Mouse (Mus musculus): ENCODE data around the gene Wnk2.

Gene Wnk2

GRCm38 (mm10) chr13:49180691-49181090 lies 32.9 kb upstream of the Wnk2 start:
- in situ Hi-C loops (cut with MboI; ENCODE audit: low pct_unique_long_range_greater_than_20kb in 1 of 2, low sequenced_read_pairs in 2 of 2, unreplicated experiment in 1 of 2) = no loop called here

- in situ Hi-C loops (cut with MboI; ENCODE audit: low pct_unique_long_range_greater_than_20kb in 1 of 2, low sequenced_read_pairs in 2 of 2, unreplicated experiment in 1 of 2) = no loop called here
Measured at GRCm38 (mm10) chr13:49180274-49180673, 32.5 kb upstream of the Wnk2 start.

GRCm38 (mm10) chr13:49178839-49179585 lies 31.2 kb upstream of the Wnk2 start:
- in situ Hi-C loops (cut with MboI; ENCODE audit: low pct_unique_long_range_greater_than_20kb in 1 of 2, low sequenced_read_pairs in 2 of 2, unreplicated experiment in 1 of 2) = no loop called here

- in situ Hi-C loops (cut with MboI; ENCODE audit: low pct_unique_long_range_greater_than_20kb in 1 of 2, low sequenced_read_pairs in 2 of 2, unreplicated experiment in 1 of 2) = no loop called here
Measured at GRCm38 (mm10) chr13:49175509-49175908, 27.7 kb upstream of the Wnk2 start.

- in situ Hi-C loops (cut with MboI; ENCODE audit: low pct_unique_long_range_greater_than_20kb in 1 of 2, low sequenced_read_pairs in 2 of 2, unreplicated experiment in 1 of 2) = no loop called here
Measured at GRCm38 (mm10) chr13:49172971-49173596, 25.3 kb upstream of the Wnk2 start.

GRCm38 (mm10) chr13:49172335-49172734 lies 24.5 kb upstream of the Wnk2 start:
- in situ Hi-C loops (cut with MboI; ENCODE audit: low pct_unique_long_range_greater_than_20kb in 1 of 2, low sequenced_read_pairs in 2 of 2, unreplicated experiment in 1 of 2) = no loop called here

GRCm38 (mm10) chr13:49171729-49172128 lies 23.9 kb upstream of the Wnk2 start:
- in situ Hi-C loops (cut with MboI; ENCODE audit: low pct_unique_long_range_greater_than_20kb in 1 of 2, low sequenced_read_pairs in 2 of 2, unreplicated experiment in 1 of 2) = no loop called here

- in situ Hi-C loops (cut with MboI; ENCODE audit: low pct_unique_long_range_greater_than_20kb in 1 of 2, low sequenced_read_pairs in 2 of 2, unreplicated experiment in 1 of 2) = no loop called here
Measured at GRCm38 (mm10) chr13:49170623-49171022, 22.8 kb upstream of the Wnk2 start.

GRCm38 (mm10) chr13:49169448-49170207 lies 21.8 kb upstream of the Wnk2 start:
- in situ Hi-C loops (cut with MboI; ENCODE audit: low pct_unique_long_range_greater_than_20kb in 1 of 2, low sequenced_read_pairs in 2 of 2, unreplicated experiment in 1 of 2) = no loop called here

GRCm38 (mm10) chr13:49167081-49167480 lies 19.3 kb upstream of the Wnk2 start:
- in situ Hi-C loops (cut with MboI; ENCODE audit: low pct_unique_long_range_greater_than_20kb in 1 of 2, low sequenced_read_pairs in 2 of 2, unreplicated experiment in 1 of 2) = no loop called here

- in situ Hi-C loops (cut with MboI; ENCODE audit: low pct_unique_long_range_greater_than_20kb in 1 of 2, low sequenced_read_pairs in 2 of 2, unreplicated experiment in 1 of 2) = no loop called here
Measured at GRCm38 (mm10) chr13:49163645-49164044, 15.8 kb upstream of the Wnk2 start.

- in situ Hi-C loops (cut with MboI; ENCODE audit: low pct_unique_long_range_greater_than_20kb in 1 of 2, low sequenced_read_pairs in 2 of 2, unreplicated experiment in 1 of 2) = no loop called here
Measured at GRCm38 (mm10) chr13:49162722-49163121, 14.9 kb upstream of the Wnk2 start.

GRCm38 (mm10) chr13:49161236-49161635 lies 13.4 kb upstream of the Wnk2 start:
- in situ Hi-C loops (cut with MboI; ENCODE audit: low pct_unique_long_range_greater_than_20kb in 1 of 2, low sequenced_read_pairs in 2 of 2, unreplicated experiment in 1 of 2) = no loop called here

- in situ Hi-C loops (cut with MboI; ENCODE audit: low pct_unique_long_range_greater_than_20kb in 1 of 2, low sequenced_read_pairs in 2 of 2, unreplicated experiment in 1 of 2) = loop anchor here in 1 of 2 experiments (10.0 kb wide), 1 partner anchor 493 kb away; the partner anchor contains the start of gene Barx1
Measured at GRCm38 (mm10) chr13:49158040-49158713, 10.4 kb upstream of the Wnk2 start.

GRCm38 (mm10) chr13:49156645-49157044 lies 8.8 kb upstream of the Wnk2 start:
- in situ Hi-C loops (cut with MboI; ENCODE audit: low pct_unique_long_range_greater_than_20kb in 1 of 2, low sequenced_read_pairs in 2 of 2, unreplicated experiment in 1 of 2) = loop anchor here in 1 of 2 experiments (10.0 kb wide), 1 partner anchor 492 kb away; the partner anchor contains the start of gene Barx1

- in situ Hi-C loops (cut with MboI; ENCODE audit: low pct_unique_long_range_greater_than_20kb in 1 of 2, low sequenced_read_pairs in 2 of 2, unreplicated experiment in 1 of 2) = loop anchor here in 1 of 2 experiments (10.0 kb wide), 1 partner anchor 490 kb away; the partner anchor contains the start of gene Barx1
Measured at GRCm38 (mm10) chr13:49154621-49155020, 6.8 kb upstream of the Wnk2 start.

GRCm38 (mm10) chr13:49154028-49154427 lies 6.2 kb upstream of the Wnk2 start:
- in situ Hi-C loops (cut with MboI; ENCODE audit: low pct_unique_long_range_greater_than_20kb in 1 of 2, low sequenced_read_pairs in 2 of 2, unreplicated experiment in 1 of 2) = loop anchor here in 1 of 2 experiments (10.0 kb wide), 1 partner anchor 489 kb away; the partner anchor contains the start of gene Barx1

- in situ Hi-C loops (cut with MboI; ENCODE audit: low pct_unique_long_range_greater_than_20kb in 1 of 2, low sequenced_read_pairs in 2 of 2, unreplicated experiment in 1 of 2) = no loop called here
Measured at GRCm38 (mm10) chr13:49148687-49149086, 873 bp upstream of the Wnk2 start.

Measured in mouse embryonic stem cell (cell line).